Mouse (Mus musculus) E14TG2a.4 (cell line): Measurements from ENCODE around the gene Tgfbrap1.

Experiments used
- CTCF ChIP-seq: conservative IDR thresholded peaks from 2 replicates; pipeline ENCODE4 v1.5.1; 2014; ENCODE audit warnings: low read length
- NANOG ChIP-seq: IDR thresholded peaks from 2 replicates; pipeline ENCODE4 v1.6.1; 2014; ENCODE audit warnings: borderline replicate concordance, low read length, mixed read lengths
- POU5F1 ChIP-seq: IDR thresholded peaks from 2 replicates; pipeline ENCODE4 v1.6.1; 2014; ENCODE audit warnings: low read length, borderline replicate concordance

GRCm38 (mm10) chr1:43142849-43143248, 44.4 kb upstream of the Tgfbrap1 start:
- TF ChIP-seq CTCF = no peak
- no peak for TF ChIP-seq POU5F1
- TF ChIP-seq NANOG = no peak
